ENCODE assay signal across 15 mouse cellular contexts in genomic region chr12:40712235-40712634, GRCm38 (mm10).
"Had no signal": no experiment of that assay in that cellular context is flagged by ENCODE, and none has a peak within 500 bp of the region (broad histone marks: within the 10 kb centered on the region; RNA-seq: fewer than 3 reads in every experiment).

No protein-coding gene starts in this region.

- H3K4me2 ChIP-seq: liver, embryonic 11.5 days; liver, embryonic 15.5 days; midbrain, embryonic 13.5 days; neural tube, embryonic 15.5 days had no signal

- DNase-seq: kidney, postnatal 10 days; lung, adult 2 months; lung, postnatal 36 days; right cerebral cortex, adult 18-20 months; right cerebral cortex, postnatal 4 days; spleen, adult 18-20 months; thymus, adult 2 months; thymus, postnatal 25 days had no signal

- H3K27me3 ChIP-seq: liver, embryonic 15.5 days; midbrain, embryonic 13.5 days; neural tube, embryonic 15.5 days had no signal

- H3K4me3 ChIP-seq: left cerebral cortex, adult 2 months; limb, embryonic 10.5 days; liver, embryonic 15.5 days; midbrain, embryonic 13.5 days; neural tube, embryonic 15.5 days had no signal

- H3K36me3 ChIP-seq: limb, embryonic 10.5 days; liver, embryonic 15.5 days had no signal

- ATAC-seq: lung, postnatal 0 days; midbrain, embryonic 13.5 days had no signal
